Mouse (Mus musculus): Measurements from ENCODE around the gene Myb. TPM values are rescaled to one million over a fixed set of nuclear protein-coding genes. Genes with fewer than 3 reads are reported as not detected.

Gene Myb
- 4.6 and 5.3 TPM in 2 replicates for polyA plus RNA-seq (2016; fragmentation: Nextera tagmentation; extraction: Ambion mirVana)

DNA sequence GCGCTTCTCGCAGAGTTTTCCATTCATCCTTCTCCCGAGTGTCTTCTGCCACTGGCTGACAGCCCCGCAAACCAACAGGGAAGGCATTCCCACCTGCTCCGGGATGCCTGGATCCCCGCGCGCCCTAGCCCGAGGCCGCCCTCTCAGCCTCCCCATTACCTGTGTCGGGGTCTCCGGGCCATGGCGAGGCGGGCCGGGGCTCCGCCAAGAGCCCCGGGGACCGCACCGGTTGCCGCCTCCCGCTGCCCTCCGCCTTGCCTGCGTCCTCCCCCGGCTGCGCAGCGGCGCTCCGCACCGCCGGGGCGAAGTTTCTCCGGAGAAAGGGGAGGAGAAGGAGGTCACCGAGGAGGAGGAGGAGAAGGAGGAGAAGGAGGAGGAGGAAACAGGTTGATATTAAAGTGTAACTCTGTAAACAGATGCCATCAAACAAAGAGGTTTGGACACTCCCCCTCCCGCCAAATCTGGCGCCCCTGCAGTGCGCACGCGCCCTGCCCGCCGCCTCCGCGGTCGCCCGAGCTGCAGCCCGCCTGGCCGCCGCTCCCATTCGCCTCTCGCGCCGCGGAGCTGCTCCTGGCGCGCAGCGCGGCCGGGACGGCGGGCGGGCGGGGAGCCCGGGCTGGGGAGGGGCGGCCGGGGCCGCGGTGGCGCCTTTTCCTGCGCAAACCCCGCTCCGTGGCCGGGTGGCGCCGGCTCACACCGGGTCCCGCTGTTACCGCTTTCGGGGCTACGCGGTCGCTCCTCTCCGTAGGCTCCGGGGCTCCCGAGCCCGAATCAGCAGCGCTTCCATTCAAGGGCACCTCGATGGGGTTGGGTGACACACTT, at the start of gene Myb:
Gene Myb (minus strand): TSS at position 448 of the 822 bp plus-strand sequence.
- 1% methylated on average over 78 of the region's 86 CpGs for WGBS
- no peaks in the 10 kb centered on the region for H3K9me3 ChIP-seq (replicated peaks)

DNA sequence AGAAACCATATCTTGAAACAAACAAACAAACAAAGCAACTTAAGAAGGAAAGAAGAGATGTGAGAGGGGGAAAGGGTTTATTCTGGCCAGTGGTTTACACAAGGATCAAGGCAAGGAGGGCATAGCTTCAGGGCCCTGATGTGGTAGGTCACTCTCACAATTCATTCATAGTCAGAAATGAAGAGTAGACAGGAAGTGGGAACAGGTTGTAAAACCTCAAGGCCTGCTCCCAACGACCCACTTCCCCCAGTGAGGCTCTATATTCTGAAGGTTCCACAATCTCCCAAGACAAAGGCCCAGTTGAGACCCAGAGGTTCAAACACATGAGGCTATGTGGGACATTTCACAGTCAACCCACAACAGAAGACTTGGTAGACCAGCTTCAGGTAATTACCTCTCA, 46.6 kb upstream of the Myb start:
- no peak overlapping the region for H3K4me2 ChIP-seq (replicated peaks)
- ATAC-seq (ENCODE audit: low FRiP score), result no peak
- no peak overlapping the region for H3K4me3 ChIP-seq
- H3K27ac ChIP-seq, result no peak overlapping the region
- H3K9me3 ChIP-seq (replicated peaks), result no peaks in the 10 kb centered on the region
- H3K27me3 ChIP-seq, result no peaks in the 10 kb centered on the region
- no peaks in the 10 kb centered on the region for H3K4me1 ChIP-seq
- H3K36me3 ChIP-seq, result no peaks in the 10 kb centered on the region
- WGBS, result 56% methylated on average over 1 of the region's 1 CpGs
- no peak overlapping the region for H3K9ac ChIP-seq

More for the DNA sequence above, at the start of gene Myb:
- ATAC-seq (ENCODE audit: low FRiP score), result peak; percentile 89
- H3K27me3 ChIP-seq, result peaks cover 37% of the 10 kb centered on the region
- H3K4me2 ChIP-seq (replicated peaks), result peak within 1 kb of the TSS; percentile 99
- H3K36me3 ChIP-seq, result no peaks in the 10 kb centered on the region
- H3K9ac ChIP-seq, result peak within 1 kb of the TSS; percentile 76
- peak within 1 kb of the TSS; percentile 55; the same call in 1 of the 2 replicates for H3K27ac ChIP-seq
- peak within 1 kb of the TSS; percentile 73 for H3K4me3 ChIP-seq
- H3K4me1 ChIP-seq, result peaks cover 19% of the 10 kb centered on the region

DNA sequence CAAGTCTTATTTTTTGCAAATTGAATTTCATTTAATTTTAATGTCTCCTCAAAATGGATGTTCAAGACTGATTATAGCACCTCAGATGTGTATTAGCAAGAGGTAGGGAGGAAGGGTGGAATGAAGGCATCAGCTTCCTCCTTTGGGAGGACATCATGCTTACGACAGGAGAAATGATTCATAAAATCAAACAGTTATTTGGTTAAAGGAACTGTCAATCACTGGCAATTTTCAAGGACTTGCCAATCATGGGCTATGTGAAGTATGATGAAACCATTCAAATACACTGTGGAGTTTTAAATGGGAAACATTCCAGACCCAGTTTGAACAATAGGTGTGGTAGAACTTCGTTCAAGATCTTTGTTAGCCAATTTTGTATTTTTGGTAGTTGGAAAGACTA, 45.4 kb upstream of the Myb start:
- H3K9me3 ChIP-seq (replicated peaks), result no peaks in the 10 kb centered on the region
- no peak overlapping the region for H3K4me3 ChIP-seq
- H3K36me3 ChIP-seq, result no peaks in the 10 kb centered on the region
- H3K27ac ChIP-seq, result no peak overlapping the region
- no peak for ATAC-seq (ENCODE audit: low FRiP score)
- H3K4me1 ChIP-seq, result no peaks in the 10 kb centered on the region
- H3K9ac ChIP-seq, result no peak overlapping the region
- 91% methylated on average over 2 of the region's 2 CpGs for WGBS
- H3K4me2 ChIP-seq (replicated peaks), result no peak overlapping the region
- H3K27me3 ChIP-seq, result no peaks in the 10 kb centered on the region

DNA sequence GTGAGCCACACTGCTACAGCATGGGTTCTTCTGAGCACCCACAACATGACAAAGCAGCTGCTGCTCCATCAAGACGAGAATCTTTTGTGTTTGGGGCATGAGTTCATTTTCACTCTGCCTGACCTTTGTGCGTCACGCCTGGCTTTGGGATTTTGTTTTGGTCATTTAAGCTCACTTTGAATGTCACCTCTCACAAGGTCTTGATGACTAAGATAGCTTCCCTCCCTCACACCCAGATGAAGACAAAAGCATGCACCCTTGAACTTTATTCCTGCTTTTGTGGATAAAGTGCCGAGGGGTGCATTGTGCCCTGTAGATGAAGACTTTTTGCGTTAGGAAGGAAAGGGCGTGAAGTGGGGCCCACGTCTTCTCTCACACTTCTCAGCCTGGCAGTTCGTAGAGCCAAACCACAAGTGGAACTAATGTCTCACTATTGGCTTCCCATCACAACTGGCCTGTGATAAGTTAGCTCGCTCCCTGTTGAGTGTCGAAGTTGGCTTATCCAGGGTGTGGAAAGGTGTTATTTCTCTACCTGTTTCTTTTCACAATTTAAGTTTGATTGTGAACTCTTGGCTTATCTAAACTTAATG, 43.8 kb upstream of the Myb start:
- Histone ChIP-seq H3K4me2 (replicated peaks) (no peak overlapping the region), H3K4me3 (no peak overlapping the region), H3K4me1 (no peaks in the 10 kb centered on the region), H3K9me3 (replicated peaks) (0 out of 2 replicates have a peak, but pooled peaks cover 3% of the 10 kb centered on the region), H3K27me3 (no peaks in the 10 kb centered on the region), H3K27ac (no peak overlapping the region), H3K9ac (no peak overlapping the region), H3K36me3 (no peaks in the 10 kb centered on the region)
- no peak for ATAC-seq (ENCODE audit: low FRiP score)
- WGBS, result 75% methylated on average over 10 of the region's 10 CpGs

DNA sequence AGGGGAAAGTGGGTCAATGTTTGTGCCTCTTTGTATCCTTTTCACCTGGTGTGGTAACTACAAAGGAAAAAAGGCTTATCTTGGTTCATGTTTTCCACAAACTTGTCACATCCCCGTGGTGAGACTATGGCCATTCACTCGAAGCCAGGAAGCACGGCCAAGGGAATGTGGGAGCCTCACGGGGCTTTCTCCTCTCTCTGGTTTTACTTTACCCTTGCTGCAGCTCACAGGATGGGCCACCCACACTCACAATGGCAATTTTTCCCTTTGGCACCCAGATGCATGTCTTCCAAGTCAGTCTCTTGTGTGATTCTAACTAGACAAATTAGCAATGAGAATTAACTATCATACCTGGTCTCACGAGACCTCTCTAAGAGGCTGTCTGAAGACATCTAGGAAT, 43.1 kb upstream of the Myb start:
- ATAC-seq (ENCODE audit: low FRiP score), result no peak
- Histone ChIP-seq H3K9ac (no peak overlapping the region), H3K4me2 (replicated peaks) (no peak overlapping the region), H3K9me3 (replicated peaks) (0 out of 2 replicates have a peak, but pooled peaks cover 3% of the 10 kb centered on the region), H3K27me3 (no peaks in the 10 kb centered on the region), H3K36me3 (no peaks in the 10 kb centered on the region), H3K4me3 (no peak overlapping the region), H3K4me1 (no peaks in the 10 kb centered on the region), H3K27ac (no peak overlapping the region)
- WGBS, result 92% methylated on average over 5 of the region's 5 CpGs

DNA sequence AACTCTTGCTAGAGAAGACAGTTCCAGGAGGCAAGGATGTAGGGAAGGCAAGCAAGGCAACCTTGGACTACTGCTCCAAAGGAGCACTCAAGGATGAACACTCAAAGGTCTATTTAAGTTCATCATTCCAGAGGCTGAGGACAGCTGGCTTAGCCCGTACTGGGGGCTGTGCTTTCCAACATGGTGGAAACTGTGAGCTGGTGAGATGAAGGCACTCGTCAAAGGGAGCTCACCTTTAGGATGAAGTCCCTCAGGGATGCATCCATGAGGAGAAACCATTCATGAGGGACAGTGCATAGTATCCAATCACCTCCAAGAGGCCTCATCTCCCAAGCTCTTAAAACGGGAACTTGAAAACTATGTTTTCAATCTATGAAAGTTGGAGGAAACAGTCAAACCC, 42.7 kb upstream of the Myb start:
- H3K27me3 ChIP-seq, result no peaks in the 10 kb centered on the region
- H3K4me2 ChIP-seq (replicated peaks), result no peak overlapping the region
- no peak overlapping the region for H3K9ac ChIP-seq
- 91% methylated on average over 3 of the region's 3 CpGs for WGBS
- ATAC-seq (ENCODE audit: low FRiP score), result no peak
- H3K4me3 ChIP-seq, result no peak overlapping the region
- H3K9me3 ChIP-seq (replicated peaks), result 0 out of 2 replicates have a peak, but pooled peaks cover 3% of the 10 kb centered on the region
- no peaks in the 10 kb centered on the region for H3K36me3 ChIP-seq
- no peaks in the 10 kb centered on the region for H3K4me1 ChIP-seq
- no peak overlapping the region for H3K27ac ChIP-seq

DNA sequence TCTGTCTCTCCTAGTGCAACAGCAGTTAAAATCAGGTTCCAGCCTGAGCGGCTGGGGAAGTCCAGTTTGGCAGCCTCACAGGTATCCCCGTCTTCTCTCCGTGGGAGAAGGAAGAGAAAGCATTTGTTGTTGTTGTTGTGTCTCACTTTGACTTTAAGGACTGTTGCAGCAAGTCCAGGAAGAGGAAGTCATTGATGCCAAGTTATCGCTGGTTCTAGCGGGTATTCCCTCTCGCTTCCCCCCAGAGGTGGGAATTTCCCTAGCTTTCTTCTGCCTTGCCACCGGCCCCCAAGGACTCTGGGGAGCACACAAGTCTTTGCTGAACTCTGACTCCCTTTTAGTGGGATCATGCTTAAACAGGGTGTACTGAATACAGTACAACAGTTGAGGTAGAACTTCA, 40.0 kb upstream of the Myb start:
- no peak overlapping the region for H3K4me3 ChIP-seq
- WGBS, result 86% methylated on average over 7 of the region's 7 CpGs
- no peak for ATAC-seq (ENCODE audit: low FRiP score)

DNA sequence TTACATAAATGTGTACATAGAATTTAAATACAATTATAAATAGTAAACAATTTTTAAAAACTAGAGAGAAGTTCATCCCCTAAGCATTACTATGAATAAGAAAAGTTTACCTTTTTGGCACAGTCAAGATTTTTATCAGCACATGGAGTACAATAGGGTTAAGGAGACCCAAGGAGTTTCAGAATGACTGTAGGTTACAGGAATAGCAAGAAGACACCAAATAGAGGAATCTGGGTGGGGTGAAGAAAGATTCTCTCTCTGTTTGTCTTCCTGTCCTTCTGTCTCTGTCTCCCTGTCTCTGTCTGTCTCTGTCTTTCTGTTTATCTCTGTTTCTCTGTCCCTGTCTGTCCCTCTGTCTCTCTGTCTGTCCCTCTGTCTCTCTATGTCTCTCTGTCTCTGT, 39.5 kb upstream of the Myb start:
- Histone ChIP-seq H3K36me3 (no peaks in the 10 kb centered on the region), H3K9me3 (replicated peaks) (0 out of 2 replicates have a peak, but pooled peaks cover 3% of the 10 kb centered on the region), H3K27ac (no peak overlapping the region), H3K9ac (no peak overlapping the region), H3K27me3 (no peaks in the 10 kb centered on the region), H3K4me3 (no peak overlapping the region), H3K4me2 (replicated peaks) (no peak overlapping the region), H3K4me1 (no peaks in the 10 kb centered on the region)
- no peak for ATAC-seq (ENCODE audit: low FRiP score)

More for the DNA sequence above, 40.0 kb upstream of the Myb start:
- no peaks in the 10 kb centered on the region for H3K36me3 ChIP-seq
- no peak overlapping the region for H3K27ac ChIP-seq
- no peaks in the 10 kb centered on the region for H3K27me3 ChIP-seq
- no peaks in the 10 kb centered on the region for H3K4me1 ChIP-seq
- H3K9ac ChIP-seq, result no peak overlapping the region
- 0 out of 2 replicates have a peak, but pooled peaks cover 3% of the 10 kb centered on the region for H3K9me3 ChIP-seq (replicated peaks)
- H3K4me2 ChIP-seq (replicated peaks), result no peak overlapping the region

DNA sequence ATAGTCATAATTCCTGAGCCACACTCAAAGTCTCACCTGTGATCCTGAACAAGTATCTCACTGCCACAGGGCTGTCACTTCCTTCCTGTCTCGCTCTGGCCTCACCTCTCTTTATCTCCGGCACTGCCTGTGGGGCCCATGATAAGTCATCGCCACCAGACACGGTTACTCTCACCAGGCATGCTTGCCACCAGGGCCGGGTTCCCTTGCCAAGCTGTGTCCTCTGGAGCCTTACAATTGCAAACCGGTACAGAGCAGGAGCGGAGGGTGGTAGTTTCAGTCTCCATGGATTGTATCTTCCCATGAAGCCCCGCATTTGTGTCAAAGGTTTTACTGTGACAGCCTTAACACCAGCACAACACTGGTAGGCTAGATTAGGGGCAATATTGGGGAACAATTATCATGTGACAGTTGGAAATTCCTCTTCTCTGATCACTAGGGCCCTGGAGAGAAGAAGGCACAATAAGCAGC, 35.9 kb upstream of the Myb start:
- 0 out of 2 replicates have a peak, but pooled peaks cover 3% of the 10 kb centered on the region for H3K9me3 ChIP-seq (replicated peaks)

DNA sequence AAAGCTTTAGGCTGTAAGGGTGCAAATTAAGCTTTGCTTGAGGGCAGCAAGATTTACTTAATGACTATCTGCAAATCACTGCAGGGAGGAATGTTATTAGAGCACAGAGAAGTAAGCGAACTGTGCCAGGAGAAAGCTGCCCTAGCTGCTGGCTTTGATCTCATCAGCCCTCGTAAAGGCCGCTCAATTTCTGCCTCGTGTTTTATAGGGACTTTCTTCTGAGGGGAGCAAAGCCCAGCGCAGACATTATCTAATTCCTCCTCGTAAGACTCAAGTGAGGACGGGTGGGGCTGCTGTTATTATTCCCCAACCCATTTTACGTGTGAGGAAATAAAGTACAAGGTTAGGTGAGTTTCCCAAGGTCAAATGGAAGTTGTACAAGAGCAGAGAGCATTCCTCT, 34.8 kb upstream of the Myb start:
- Histone ChIP-seq H3K27ac (no peak overlapping the region), H3K4me1 (no peaks in the 10 kb centered on the region), H3K9ac (no peak overlapping the region), H3K4me3 (no peak overlapping the region), H3K36me3 (no peaks in the 10 kb centered on the region), H3K4me2 (replicated peaks) (no peak overlapping the region), H3K27me3 (no peaks in the 10 kb centered on the region), H3K9me3 (replicated peaks) (0 out of 2 replicates have a peak, but pooled peaks cover 3% of the 10 kb centered on the region)
- 69% methylated on average over 8 of the region's 8 CpGs for WGBS
- no peak for ATAC-seq (ENCODE audit: low FRiP score)

More for the DNA sequence above, 35.9 kb upstream of the Myb start:
- H3K27ac ChIP-seq, result no peak overlapping the region
- no peak overlapping the region for H3K9ac ChIP-seq
- H3K27me3 ChIP-seq, result no peaks in the 10 kb centered on the region
- H3K4me2 ChIP-seq (replicated peaks), result no peak overlapping the region
- H3K4me3 ChIP-seq, result no peak overlapping the region
- ATAC-seq (ENCODE audit: low FRiP score), result no peak
- WGBS, result 91% methylated on average over 8 of the region's 8 CpGs
- no peaks in the 10 kb centered on the region for H3K4me1 ChIP-seq
- H3K36me3 ChIP-seq, result no peaks in the 10 kb centered on the region

DNA sequence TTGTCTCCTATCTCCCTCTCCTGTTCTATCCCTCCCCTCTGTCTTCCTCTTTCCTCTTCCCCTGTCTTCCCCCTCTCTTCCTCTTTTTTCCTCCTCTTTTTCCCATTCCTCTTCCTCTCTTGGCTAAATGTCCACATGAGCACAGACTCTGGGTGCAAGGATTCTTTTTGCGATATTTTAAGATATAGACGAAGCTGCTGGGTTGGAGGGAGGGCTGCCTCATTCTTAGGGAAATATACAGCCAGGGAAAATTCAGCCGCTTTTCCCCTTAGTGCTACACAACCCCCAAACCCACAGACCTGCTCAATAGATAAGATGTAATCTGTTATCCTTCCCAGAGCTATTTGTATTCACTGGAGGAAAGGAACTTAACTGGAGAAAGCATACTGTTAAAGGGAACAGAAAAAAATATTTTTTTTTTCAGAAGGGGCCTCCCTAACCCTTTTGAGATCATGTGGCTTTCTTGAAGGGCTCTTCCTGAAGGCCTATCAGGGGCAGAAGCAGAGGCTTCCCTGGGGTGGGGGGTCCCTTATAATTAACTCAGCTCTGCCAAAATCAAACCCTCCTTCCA, 33.2 kb upstream of the Myb start:
- Histone ChIP-seq H3K36me3 (no peaks in the 10 kb centered on the region), H3K27ac (no peak overlapping the region)

More for the DNA sequence above, 33.2 kb upstream of the Myb start:
- Histone ChIP-seq H3K4me3 (no peak overlapping the region), H3K9ac (no peak overlapping the region), H3K4me1 (no peaks in the 10 kb centered on the region), H3K9me3 (replicated peaks) (no peaks in the 10 kb centered on the region), H3K27me3 (peaks cover 2% of the 10 kb centered on the region; the same call in 1 of the 2 replicates), H3K4me2 (replicated peaks) (no peak overlapping the region)
- 66% methylated on average over 3 of the region's 3 CpGs for WGBS
- no peak for ATAC-seq (ENCODE audit: low FRiP score)
